Mouse (Mus musculus) MEL (cell line): ENCODE data around the gene Ppan. TPM values are rescaled to one million over a fixed set of nuclear protein-coding genes. Genes with fewer than 3 reads are reported as not detected.

ENCODE experiments used
- DNase-seq: peaks from one replicate; pipeline ENCODE4 v3.0.0; 2011; ENCODE audit warnings: low read depth, low spot score
- H3K27ac ChIP-seq: 2 replicates; pipeline ENCODE4 v1.5.1; 2012; ENCODE audit warnings: low read depth, mild to moderate bottlenecking, control low read depth, low read length, moderate library complexity; ENCODE audit not compliant: control insufficient read depth
- H3K27me3 ChIP-seq, 2 experiments: fragments of 150-350 bp in 1 of 2; sonication (generic) in 1 of 2; 2 replicates each; pipeline ENCODE4 v1.6.1; 2012; ENCODE audit warnings: low read length in 2 of 2, mild to moderate bottlenecking in 2 of 2, improper control_type of control experiment in 1 of 2, moderate library complexity in 1 of 2; ENCODE audit not compliant: insufficient read depth in 2 of 2, control insufficient read depth in 1 of 2
- H3K36me3 ChIP-seq, 2 experiments: 2 replicates each; pipeline ENCODE4 v1.6.1; 2012 to 2014; ENCODE audit warnings: low read length in 2 of 2, improper control_type of control experiment in 1 of 2, inconsistent platforms in 1 of 2, mild to moderate bottlenecking in 1 of 2; ENCODE audit not compliant: insufficient read depth in 2 of 2, control insufficient read depth in 1 of 2
- H3K4me1 ChIP-seq, 2 experiments: fragments of 150-350 bp in 1 of 2; sonication (generic) in 1 of 2; 2 replicates each; pipeline ENCODE4 v1.6.1; 2012; ENCODE audit warnings: low read length in 2 of 2, improper control_type of control experiment in 1 of 2, mild to moderate bottlenecking in 1 of 2; ENCODE audit not compliant: insufficient read depth in 2 of 2, control insufficient read depth in 1 of 2
- H3K4me3 ChIP-seq, 2 experiments: fragments of 150-350 bp in 1 of 2; sonication (generic) in 1 of 2; 2 replicates each; pipeline ENCODE4 v1.5.1; 2012; ENCODE audit warnings: low read depth in 2 of 2, low read length in 2 of 2, mild to moderate bottlenecking in 2 of 2, moderate library complexity in 2 of 2, control low read depth in 1 of 2, improper control_type of control experiment in 1 of 2; ENCODE audit not compliant: control insufficient read depth in 1 of 2, insufficient read depth in 1 of 2
- H3K79me2 ChIP-seq: 2 replicates; pipeline ENCODE4 v1.6.1; 2012; ENCODE audit warnings: mild to moderate bottlenecking, low read length, moderate library complexity; ENCODE audit not compliant: control insufficient read depth, poor library complexity, insufficient read depth
- H3K9ac ChIP-seq: 2 replicates; pipeline ENCODE4 v1.6.1; 2012; ENCODE audit warnings: low read depth, mild to moderate bottlenecking, control low read depth, low read length, moderate library complexity; ENCODE audit not compliant: control insufficient read depth, poor library complexity, severe bottlenecking
- H3K9me3 ChIP-seq: fragments of 150-350 bp; sonication (generic); replicated peaks from 2 replicates; pipeline ENCODE4 v1.6.1; 2012; ENCODE audit warnings: mild to moderate bottlenecking, low read length, improper control_type of control experiment, moderate library complexity; ENCODE audit not compliant: insufficient read depth
- GATA1 ChIP-seq: IDR thresholded peaks from 2 replicates; pipeline ENCODE4 v1.6.1; 2011; ENCODE audit warnings: low read depth, low read length, improper control_type of control experiment
- HCFC1 ChIP-seq: IDR thresholded peaks from 2 replicates; pipeline ENCODE4 v1.6.1; 2012; ENCODE audit warnings: low read depth, mild to moderate bottlenecking, inconsistent platforms, low read length, improper control_type of control experiment, moderate library complexity
- POLR2A ChIP-seq, 2 experiments: IDR thresholded peaks; 2 replicates each; pipeline ENCODE4 v1.6.1; 2011 to 2012; ENCODE audit warnings: low read length in 2 of 2, mild to moderate bottlenecking in 2 of 2, control low read depth in 1 of 2, improper control_type of control experiment in 1 of 2, low read depth in 1 of 2, moderate library complexity in 1 of 2; ENCODE audit not compliant: control insufficient read depth in 1 of 2, insufficient read depth in 1 of 2, poor library complexity in 1 of 2
- POLR2AphosphoS5 ChIP-seq: IDR thresholded peaks from 2 replicates; pipeline ENCODE4 v1.6.1; 2012; ENCODE audit warnings: low read depth, borderline replicate concordance, mild to moderate bottlenecking, inconsistent platforms, low read length, moderate library complexity, mixed read lengths
- RCOR1 ChIP-seq: IDR thresholded peaks from 2 replicates; pipeline ENCODE4 v1.6.1; 2012; ENCODE audit warnings: low read depth, mild to moderate bottlenecking, inconsistent platforms, low read length, improper control_type of control experiment
- TAL1 ChIP-seq: IDR thresholded peaks from 2 replicates; pipeline ENCODE4 v1.6.1; 2012; ENCODE audit warnings: mild to moderate bottlenecking, inconsistent platforms, low read length, moderate library complexity, mixed read lengths
- TBP ChIP-seq: IDR thresholded peaks from 2 replicates; pipeline ENCODE4 v1.8.0; 2011; ENCODE audit warnings: low read depth, low read length, improper control_type of control experiment
- USF2 ChIP-seq, 2 experiments: IDR thresholded peaks; 2 replicates each; pipeline ENCODE4 v1.6.1; 2011 to 2012; ENCODE audit warnings: improper control_type of control experiment in 2 of 2, low read length in 2 of 2, borderline replicate concordance in 1 of 2, inconsistent platforms in 1 of 2, low read depth in 1 of 2, mild to moderate bottlenecking in 1 of 2; ENCODE audit not compliant: insufficient read depth in 1 of 2
- ZC3H11A ChIP-seq: IDR thresholded peaks from 2 replicates; pipeline ENCODE4 v1.6.1; 2012; ENCODE audit warnings: low read depth, mild to moderate bottlenecking, inconsistent platforms, low read length, improper control_type of control experiment
- ZKSCAN1 ChIP-seq: IDR thresholded peaks from 2 replicates; pipeline ENCODE4 v1.6.1; 2012; ENCODE audit warnings: low read depth, mild to moderate bottlenecking, inconsistent platforms, low read length, improper control_type of control experiment, moderate library complexity
- ZMIZ1 ChIP-seq: IDR thresholded peaks from 2 replicates; pipeline ENCODE4 v1.6.1; 2012; ENCODE audit warnings: low read depth, mild to moderate bottlenecking, inconsistent platforms, low read length, improper control_type of control experiment, moderate library complexity
- polyA plus RNA-seq, 2 experiments: library from polyadenylated mRNA; stranded (reverse) in 1 of 2; unstranded in 1 of 2; fragments of >175 nt in 1 of 2; fragments of >200 nt in 1 of 2; gene quantifications; 2 replicates each; pipeline versions ENCODE4 v1.2.1 to v1.2.4; 2012; ENCODE audit warnings: low replicate concordance in 2 of 2, low read depth in 1 of 2; ENCODE audit not compliant: insufficient read length in 2 of 2, insufficient read depth in 1 of 2, missing spikeins in 1 of 2
- total RNA-seq: library from RNA; depleted of rRNA; stranded (reverse); fragments of 300-350 nt; gene quantifications from 2 replicates; pipeline ENCODE4 v1.2.3, GENCODE M21; 2012

Ppan gene
- total and polyA plus RNA-seq, 3 experiments: 251 to 953 (median 763) TPM

GRCm38 (mm10) chr9:20890411-20890810 lies 2.4 kb downstream of the Ppan start:
- TF ChIP-seq ZMIZ1 (no peak), POLR2AphosphoS5 (peak; percentile 91; the same call in 1 of the 2 replicates)
- Histone ChIP-seq H3K27me3 (no peaks in the 10 kb centered on the region), H3K9me3 (no peaks in the 10 kb centered on the region), H3K79me2 (peaks cover 40% of the 10 kb centered on the region), H3K4me3 (peak overlapping the region; percentile 78 to 81; a peak in 3 of 4 replicates), H3K27ac (peak overlapping the region; percentile 82), H3K36me3 (peaks cover 15 to 34% of the 10 kb centered on the region in 2 experiments), H3K4me1 (peaks cover 2 to 33% of the 10 kb centered on the region in 2 experiments), H3K9ac (peak overlapping the region; percentile 78)
- DNase-seq: peak; percentile 50

- peak overlapping the region; percentile 13 for H3K27ac ChIP-seq
These were observed 3.5 kb downstream of the Ppan start for GRCm38 (mm10) chr9:20891339-20892103.

GRCm38 (mm10) chr9:20892104-20892653 lies 4.2 kb downstream of the Ppan start:
- H3K9me3 ChIP-seq: no peaks in the 10 kb centered on the region
- no peak overlapping the region; the same call in 1 of the 2 replicates for H3K9ac ChIP-seq
- peak; percentile 97 for DNase-seq
- H3K36me3 ChIP-seq: peaks cover 18 to 44% of the 10 kb centered on the region in 2 experiments
- peaks cover 57% of the 10 kb centered on the region for H3K79me2 ChIP-seq
- TF ChIP-seq POLR2A (IDR thresholded peaks at IDR 0.05; ENCODE audit: control insufficient read depth in 1 of 2, insufficient read depth in 1 of 2, low read depth in 1 of 2, low read length in 2 of 2, poor library complexity in 1 of 2) (no peak), POLR2AphosphoS5 (peak; percentile 99), GATA1 (no peak), ZC3H11A (no peak), HCFC1 (no peak), ZKSCAN1 (no peak), ZMIZ1 (no peak), USF2 (IDR thresholded peaks at IDR 0.05; ENCODE audit: borderline replicate concordance in 1 of 2, insufficient read depth in 1 of 2, low read depth in 1 of 2, low read length in 2 of 2) (no peak), TAL1 (peak; percentile 14; the same call in 1 of the 2 replicates), TBP (no peak)
- no peaks in the 10 kb centered on the region for H3K27me3 ChIP-seq
- H3K4me3 ChIP-seq: no peak overlapping the region
- peaks cover 2 to 37% of the 10 kb centered on the region in 2 experiments for H3K4me1 ChIP-seq
- H3K27ac ChIP-seq: peak overlapping the region; percentile 14

More at GRCm38 (mm10) chr9:20891339-20892103, 3.5 kb downstream of the Ppan start:
- Histone ChIP-seq H3K36me3 (peaks cover 18 to 41% of the 10 kb centered on the region in 2 experiments), H3K9me3 (no peaks in the 10 kb centered on the region), H3K4me1 (peaks cover 2 to 36% of the 10 kb centered on the region in 2 experiments), H3K27me3 (no peaks in the 10 kb centered on the region), H3K9ac (peak overlapping the region; percentile 78; the same call in 1 of the 2 replicates), H3K79me2 (peaks cover 50% of the 10 kb centered on the region), H3K4me3 (no peak overlapping the region)
- DNase-seq: peak; percentile 65
- TF ChIP-seq POLR2AphosphoS5: 0 out of 2 replicates have a peak, but pooled peaks have one; percentile 16
- no peak for TF ChIP-seq RCOR1
